Mouse (Mus musculus) olfactory bulb, adult 2 months (tissue): ENCODE measurements around the gene Gast.
"Not testable (repeated sequence)": the region's sequence is repeated elsewhere in the genome, so short reads cannot be mapped to it uniquely, and the experiment has no call there.

Experiments used
- CTCF ChIP-seq: fragments of 200-500 bp; IDR thresholded peaks from 2 replicates; pipeline ENCODE4 v1.5.1; 2012; ENCODE audit warnings: low read depth, mild to moderate bottlenecking, low read length, moderate library complexity; ENCODE audit not compliant: insufficient read depth
- POLR2A ChIP-seq: fragments of 200-500 bp; IDR thresholded peaks from 2 replicates; pipeline ENCODE4 v1.6.1; 2012; ENCODE audit warnings: mild to moderate bottlenecking, low read depth, low read length, moderate library complexity; ENCODE audit not compliant: insufficient read depth

DNA sequence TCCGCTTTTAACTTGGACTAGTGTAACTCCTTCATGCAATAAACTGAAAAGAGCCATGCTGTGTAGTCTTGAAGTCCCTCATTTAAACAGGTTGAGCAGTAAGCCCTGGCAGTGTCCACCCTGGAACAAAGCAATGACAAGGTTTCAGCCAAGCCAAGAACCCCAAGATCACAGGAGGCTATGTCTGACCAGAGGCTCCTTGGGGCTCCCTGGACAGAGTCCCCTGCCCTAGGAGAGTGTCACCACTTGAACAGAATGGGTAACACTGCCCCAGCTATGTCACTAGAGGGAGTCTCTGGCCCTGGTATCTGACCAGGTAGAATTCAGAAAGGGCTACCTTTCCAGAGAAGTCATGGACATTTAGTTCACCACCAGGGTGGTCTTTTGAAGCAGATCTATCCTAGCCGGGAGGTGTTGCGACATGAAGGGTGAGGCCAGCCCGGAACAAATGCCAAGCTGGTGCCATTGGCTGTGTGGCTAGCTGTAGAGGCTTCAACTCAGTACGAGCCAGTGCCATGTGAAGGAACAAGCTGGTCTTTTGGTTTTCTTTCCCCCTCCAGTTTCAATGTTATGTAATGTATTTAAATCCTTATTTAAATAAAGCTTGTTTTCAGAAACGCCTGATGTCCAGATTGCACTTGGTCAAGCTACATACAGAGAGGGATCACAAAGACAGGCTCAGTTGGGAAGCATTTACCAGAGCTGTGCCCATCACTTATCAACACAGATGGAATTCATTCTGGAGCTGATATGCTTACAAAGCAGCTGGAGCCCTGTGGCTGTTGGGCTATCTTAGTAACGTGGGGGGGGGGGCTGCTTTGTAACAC lies 12.5 kb upstream of the Gast start:
- not testable (repeated sequence) for TF ChIP-seq CTCF, POLR2A
